Mouse (Mus musculus) gonadal fat pad, adult 2 months (tissue): Measurements from ENCODE around the gene 1700019N19Rik. TPM values are rescaled to one million over a fixed set of nuclear protein-coding genes. Genes with fewer than 3 reads are reported as not detected.

Experiments
- DNase-seq: peaks from one replicate; pipeline ENCODE4 v3.0.0-alpha.2; 2012; ENCODE audit warnings: low read depth
- polyA plus RNA-seq: library from polyadenylated mRNA; depleted of rRNA; stranded (reverse); fragments of >200 nt; gene quantifications from 2 replicates; pipeline ENCODE4 v1.2.3, GENCODE M21; 2012

Gene 1700019N19Rik
- polyA plus RNA-seq, 1 experiment: 0.97 TPM

GRCm38 (mm10) chr19:58806364-58806763, 12.1 kb upstream of the 1700019N19Rik start:
- no peak for DNase-seq

GRCm38 (mm10) chr19:58805191-58805779, 11.0 kb upstream of the 1700019N19Rik start:
- DNase-seq: no peak

- DNase-seq: no peak
Measured at GRCm38 (mm10) chr19:58795114-58795669, 931 bp upstream of the 1700019N19Rik start.

- DNase-seq: no peak
Measured at GRCm38 (mm10) chr19:58789194-58789593, 5.1 kb downstream of the 1700019N19Rik start.

DNA sequence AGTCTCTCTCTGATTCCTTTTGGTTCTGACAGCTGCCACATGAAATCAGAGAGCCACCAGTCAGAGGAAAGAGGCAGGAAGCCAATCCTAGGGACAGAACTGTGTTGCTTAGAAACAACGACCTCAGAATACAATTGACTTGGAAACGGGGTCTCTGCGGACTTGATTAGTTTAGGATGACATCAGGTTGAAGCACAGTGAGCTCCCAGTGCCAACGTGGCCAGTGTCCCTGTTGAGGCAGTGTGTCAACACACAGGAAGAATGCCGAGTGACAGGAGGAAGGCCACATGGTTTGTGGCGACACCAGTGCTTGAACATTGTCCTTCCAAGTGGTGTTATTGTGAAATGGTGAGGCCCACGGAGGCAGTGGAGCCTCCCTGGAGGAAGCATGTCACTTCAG, 10.3 kb downstream of the 1700019N19Rik start:
- DNase-seq: no peak

DNA sequence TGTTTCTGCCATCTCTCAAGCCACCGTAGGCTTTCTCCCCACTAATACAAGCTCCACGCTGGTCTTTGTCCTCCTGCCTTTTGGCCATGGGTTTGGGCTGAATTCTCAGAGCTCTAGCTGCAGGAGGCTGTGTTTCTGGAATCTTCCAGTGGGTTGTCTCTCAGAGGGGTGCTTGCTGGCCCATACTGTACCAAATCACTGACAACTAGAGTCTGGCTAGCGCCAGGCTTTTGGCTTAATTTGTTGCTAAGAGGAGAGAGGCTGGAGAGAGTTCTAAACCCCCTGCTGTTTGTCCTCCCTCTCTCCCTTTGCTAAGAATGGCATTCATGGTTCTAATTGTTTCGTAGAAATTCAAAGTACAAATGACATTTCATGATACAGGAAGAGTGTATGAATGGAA, 12.7 kb downstream of the 1700019N19Rik start:
- no peak for DNase-seq

- peak; percentile 75 for DNase-seq
Measured at GRCm38 (mm10) chr19:58776461-58776860, 17.8 kb downstream of the 1700019N19Rik start.

DNA sequence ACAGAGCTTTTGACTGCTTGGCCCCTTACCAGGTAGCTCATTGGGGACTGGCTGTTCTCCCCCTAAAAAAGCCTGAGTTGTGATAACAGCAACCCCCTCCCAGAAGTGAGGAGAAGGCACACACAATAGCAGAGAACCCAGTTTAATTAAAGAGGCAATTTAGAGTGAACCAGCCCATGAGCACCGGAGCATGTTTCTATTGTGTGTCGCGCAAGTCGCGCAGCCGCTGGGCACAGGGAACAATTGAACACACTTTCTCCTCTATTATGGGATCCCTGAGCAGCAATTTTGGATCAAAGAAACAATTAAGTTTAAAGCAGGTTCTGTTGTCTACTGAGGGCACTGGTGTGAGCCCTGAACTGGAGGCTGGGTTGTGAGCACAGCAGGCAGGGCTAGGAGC, 26.9 kb downstream of the 1700019N19Rik start:
- DNase-seq: no peak

DNA sequence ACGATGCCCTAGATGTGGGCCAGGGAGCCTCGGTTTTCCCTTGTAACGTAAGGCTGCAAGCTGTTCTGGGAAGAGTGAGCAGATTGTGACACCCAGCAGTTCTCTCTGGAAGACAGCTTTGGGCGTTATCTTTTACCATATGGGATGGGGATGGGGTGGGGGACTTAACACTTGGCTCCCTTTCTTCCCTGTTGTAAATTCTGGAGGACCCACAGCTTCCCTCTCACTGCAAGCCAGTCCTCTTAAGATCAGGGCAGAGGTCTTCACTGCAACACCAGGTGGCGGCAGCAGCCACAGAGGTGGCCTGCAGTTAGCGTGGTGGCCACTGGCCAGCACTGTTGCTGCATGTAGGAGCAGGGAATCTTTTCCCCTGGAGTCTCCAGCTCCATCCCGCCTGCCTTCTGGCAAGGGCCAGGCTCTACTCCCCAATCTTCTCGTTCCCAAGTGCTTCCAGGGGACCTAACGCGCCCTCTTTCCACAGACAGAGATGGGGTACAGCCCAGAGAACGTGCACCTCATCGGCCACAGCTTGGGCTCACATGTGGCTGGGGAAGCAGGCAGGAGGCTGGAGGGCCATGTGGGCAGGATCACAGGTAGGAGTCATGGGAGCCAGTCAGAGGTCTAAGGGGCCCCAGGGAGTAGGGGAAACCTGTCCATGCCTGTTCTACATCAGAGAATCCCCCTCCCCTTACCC, 31.3 kb downstream of the 1700019N19Rik start:
- DNase-seq: no peak

DNA sequence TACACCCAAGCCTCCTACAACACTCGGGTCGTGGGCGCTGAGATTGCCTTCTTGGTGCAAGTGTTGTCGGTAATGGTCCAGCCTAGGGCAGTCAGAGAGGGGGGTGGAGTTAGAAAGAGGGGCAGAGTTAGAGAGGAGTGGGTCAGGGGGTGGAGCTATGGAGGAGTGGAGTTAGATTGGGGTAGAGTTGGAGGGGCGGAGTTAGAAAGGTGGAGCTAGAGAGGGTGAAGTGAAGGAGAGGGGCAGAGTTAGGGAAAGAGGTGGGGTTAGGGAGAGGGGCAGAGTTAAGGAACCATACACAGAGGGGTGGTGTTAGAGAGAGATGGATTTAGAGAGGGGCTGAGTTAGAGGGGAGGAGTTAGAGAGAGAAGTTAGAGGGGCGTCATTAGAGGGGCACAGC, 31.9 kb downstream of the 1700019N19Rik start:
- DNase-seq: no peak

DNA sequence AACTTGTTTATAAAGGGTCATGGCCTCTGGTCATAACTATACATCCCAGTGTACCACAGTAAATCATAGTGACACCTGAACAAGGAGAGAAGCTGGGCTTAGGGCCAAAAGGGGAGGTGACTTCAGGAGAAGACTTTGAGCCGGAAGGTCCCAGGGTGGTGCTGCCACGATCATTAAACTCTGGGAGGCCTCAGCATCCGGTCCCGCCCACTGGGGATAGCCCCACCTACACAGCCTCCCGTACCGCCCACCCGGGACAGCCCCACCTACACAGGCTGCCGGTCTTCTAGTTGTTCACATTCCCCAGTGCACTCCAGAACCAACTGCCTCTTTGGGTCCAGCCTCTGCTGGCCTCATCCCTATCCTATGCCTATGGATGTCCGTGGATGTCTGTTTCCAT, 34.8 kb downstream of the 1700019N19Rik start, which contains the start of gene Pnliprp2:
Pnliprp2 (plus strand) TSS at position 297 of the 400 bp plus-strand sequence.
- no peak for DNase-seq

DNA sequence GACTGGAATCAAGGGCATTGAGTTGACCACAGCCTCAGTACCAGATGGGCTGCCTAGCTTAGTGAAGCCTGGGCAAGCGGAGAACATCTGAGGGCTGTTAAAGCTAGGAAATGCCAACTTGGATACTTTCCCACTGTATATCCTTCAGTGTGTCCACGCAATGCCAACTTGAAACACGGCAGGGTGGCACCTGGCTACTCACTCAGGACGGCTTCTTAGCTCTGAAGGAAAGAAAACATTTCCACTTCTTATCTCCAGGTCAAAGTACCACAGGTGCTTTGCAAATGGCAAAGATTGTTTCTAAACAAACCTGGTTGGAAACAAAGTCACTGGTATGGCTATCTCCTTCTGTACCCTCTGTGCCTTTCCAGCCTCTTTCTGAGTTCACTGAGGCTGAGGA, 35.4 kb downstream of the 1700019N19Rik start:
- DNase-seq: no peak

- DNase-seq: no peak
Measured at GRCm38 (mm10) chr19:58751504-58751903, 42.8 kb downstream of the 1700019N19Rik start.

GRCm38 (mm10) chr19:58750822-58751221, 43.4 kb downstream of the 1700019N19Rik start:
- no peak for DNase-seq

- no peak for DNase-seq
Measured at GRCm38 (mm10) chr19:58747498-58748000, 46.7 kb downstream of the 1700019N19Rik start.

GRCm38 (mm10) chr19:58743736-58744135, 50.5 kb downstream of the 1700019N19Rik start:
- DNase-seq: no peak

GRCm38 (mm10) chr19:58742711-58743110, 51.5 kb downstream of the 1700019N19Rik start:
- no peak for DNase-seq

- no peak for DNase-seq
Measured at GRCm38 (mm10) chr19:58741036-58741435, 53.2 kb downstream of the 1700019N19Rik start.

GRCm38 (mm10) chr19:58738111-58738510, 56.1 kb downstream of the 1700019N19Rik start:
- no peak for DNase-seq
